Mouse (Mus musculus): ENCODE results near the gene Nrxn3. TPM values are rescaled to one million over a fixed set of nuclear protein-coding genes. Genes with fewer than 3 reads are reported as not detected.

The Nrxn3 gene
- total RNA-seq, 2 experiments from 2014 or later, result 0.05 TPM; not detected in 1

- no peak for DNase-seq
- intact Hi-C loops (cut with DNase I), result no loop called here
- H3K27ac ChIP-seq, result no peak overlapping the region
- no peak for TF ChIP-seq CTCF (IDR thresholded peaks at IDR 0.05)
- no peak overlapping the region for H3K4me3 ChIP-seq
Observed at GRCm38 (mm10) chr12:89241554-89241953, 518.9 kb downstream of the Nrxn3 start.

- no peak for DNase-seq
- H3K27ac ChIP-seq, result no peak overlapping the region
- intact Hi-C loops (cut with DNase I), result no loop called here
- no peak overlapping the region for H3K4me3 ChIP-seq
- no peak for TF ChIP-seq CTCF (IDR thresholded peaks at IDR 0.05)
Observed at GRCm38 (mm10) chr12:89242476-89242875, 519.8 kb downstream of the Nrxn3 start.

GRCm38 (mm10) chr12:89255275-89255892, 532.7 kb downstream of the Nrxn3 start:
- Histone ChIP-seq H3K4me3 (no peak overlapping the region), H3K27ac (no peak overlapping the region)
- no peak for DNase-seq
- TF ChIP-seq CTCF (IDR thresholded peaks at IDR 0.05), result no peak
- intact Hi-C loops (cut with DNase I), result no loop called here

- Histone ChIP-seq H3K4me3 (no peak overlapping the region), H3K27ac (no peak overlapping the region)
- TF ChIP-seq CTCF (IDR thresholded peaks at IDR 0.05), result no peak
- intact Hi-C loops (cut with DNase I), result no loop called here
- no peak for DNase-seq
Observed at GRCm38 (mm10) chr12:89258879-89259278, 536.2 kb downstream of the Nrxn3 start.

- H3K4me3 ChIP-seq, result no peak overlapping the region
- H3K27ac ChIP-seq, result no peak overlapping the region
- intact Hi-C loops (cut with DNase I), result no loop called here
- DNase-seq, result no peak
- TF ChIP-seq CTCF (IDR thresholded peaks at IDR 0.05), result no peak
Observed at GRCm38 (mm10) chr12:89260076-89260475, 537.4 kb downstream of the Nrxn3 start.

DNA sequence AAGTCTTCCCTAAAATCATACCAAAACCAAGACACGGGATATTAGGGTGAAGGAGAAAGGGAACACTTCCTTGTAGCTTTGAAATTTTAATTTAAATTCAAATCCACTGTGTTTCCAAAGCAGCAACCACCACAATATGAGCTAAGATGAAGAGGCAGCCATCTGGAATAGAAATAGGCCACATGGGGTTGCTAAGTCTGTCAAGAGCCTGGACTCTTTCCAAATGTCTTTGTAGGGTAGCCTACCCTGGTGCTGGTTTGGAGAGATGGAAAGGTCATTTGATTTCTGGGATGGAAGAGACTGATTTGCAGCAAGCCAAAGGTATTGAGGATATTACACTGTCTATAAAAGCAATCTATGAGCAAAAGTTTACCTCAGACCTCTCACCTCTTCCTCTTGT, 539.6 kb downstream of the Nrxn3 start:
- intact Hi-C loops (cut with DNase I), result no loop called here
- no peak for TF ChIP-seq CTCF (IDR thresholded peaks at IDR 0.05)
- Histone ChIP-seq H3K4me3 (no peak overlapping the region), H3K27ac (no peak overlapping the region)
- no peak for DNase-seq

- TF ChIP-seq CTCF (IDR thresholded peaks at IDR 0.05), result no peak
- no peak overlapping the region for H3K27ac ChIP-seq
- intact Hi-C loops (cut with DNase I), result no loop called here
- DNase-seq, result no peak
- no peak overlapping the region for H3K4me3 ChIP-seq
Observed at GRCm38 (mm10) chr12:89282362-89283343, 560.0 kb downstream of the Nrxn3 start.

- no peak for DNase-seq
- Histone ChIP-seq H3K4me3 (no peak overlapping the region), H3K27ac (no peak overlapping the region)
- intact Hi-C loops (cut with DNase I), result no loop called here
- no peak for TF ChIP-seq CTCF (IDR thresholded peaks at IDR 0.05)
Observed at GRCm38 (mm10) chr12:89284412-89284811, 561.7 kb downstream of the Nrxn3 start.

GRCm38 (mm10) chr12:89287037-89287436, 564.4 kb downstream of the Nrxn3 start:
- DNase-seq, result no peak

GRCm38 (mm10) chr12:89289589-89290274, 567.1 kb downstream of the Nrxn3 start:
- DNase-seq, result no peak
- intact Hi-C loops (cut with DNase I), result no loop called here
- no peak overlapping the region for H3K27ac ChIP-seq
- H3K4me3 ChIP-seq, result no peak overlapping the region
- TF ChIP-seq CTCF (IDR thresholded peaks at IDR 0.05), result no peak

More at GRCm38 (mm10) chr12:89287037-89287436, 564.4 kb downstream of the Nrxn3 start:
- no peak for TF ChIP-seq CTCF (IDR thresholded peaks at IDR 0.05)
- no peak overlapping the region; the same call in 1 of the 2 replicates for H3K27ac ChIP-seq
- intact Hi-C loops (cut with DNase I), result no loop called here
- H3K4me3 ChIP-seq, result no peak overlapping the region

DNA sequence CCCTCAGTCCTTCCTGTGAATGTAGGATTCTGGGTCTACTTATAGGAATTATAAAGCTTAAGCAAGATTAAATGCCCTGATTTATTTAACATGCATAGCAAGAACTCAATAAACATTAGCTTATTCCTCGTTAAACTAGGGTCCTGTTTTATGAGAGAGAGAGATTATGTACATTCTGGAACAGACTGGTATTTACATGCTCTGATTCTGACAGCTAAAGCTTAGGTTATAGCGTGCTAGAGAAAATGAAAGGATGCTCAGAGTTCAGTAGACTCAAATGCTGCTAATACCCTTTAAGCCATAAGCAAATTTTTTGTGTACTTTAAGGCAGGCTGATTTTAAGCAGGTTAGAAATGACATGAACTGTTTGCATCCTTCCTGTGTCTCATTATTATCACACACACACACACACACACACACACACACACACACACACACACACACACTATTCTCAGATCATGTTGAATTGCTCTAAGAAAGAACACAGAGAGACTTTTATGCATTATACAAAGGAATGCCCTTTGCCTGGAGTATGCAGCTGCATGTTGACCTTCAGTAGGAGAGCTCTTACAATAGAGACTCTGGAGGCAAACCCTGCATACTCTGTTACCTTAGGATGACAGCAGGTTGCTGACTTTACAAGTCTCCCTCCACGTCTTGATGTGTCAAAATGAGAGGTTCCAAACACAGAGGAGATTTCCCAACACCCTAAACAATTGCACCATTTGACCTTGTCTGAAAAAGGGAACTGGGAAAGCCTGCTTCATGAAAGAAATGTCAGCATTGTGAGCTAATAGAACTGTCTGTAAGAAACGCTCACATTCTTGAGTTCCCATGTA, 568.3 kb downstream of the Nrxn3 start:
- no peak for DNase-seq
- intact Hi-C loops (cut with DNase I), result no loop called here
- H3K4me3 ChIP-seq, result no peak overlapping the region
- no peak overlapping the region for H3K27ac ChIP-seq
- TF ChIP-seq CTCF (IDR thresholded peaks at IDR 0.05), result no peak

- intact Hi-C loops (cut with DNase I), result no loop called here
- Histone ChIP-seq H3K27ac (no peak overlapping the region), H3K4me3 (no peak overlapping the region)
- peak; percentile 56 for DNase-seq
- peak; percentile 74 for TF ChIP-seq CTCF (IDR thresholded peaks at IDR 0.05)
Observed at GRCm38 (mm10) chr12:89302011-89302410, 579.3 kb downstream of the Nrxn3 start.
